Mouse (Mus musculus) liver, postnatal 0 days (tissue): ENCODE measurements at regions not wholly inside any gene's neighbourhood (a gene's known extent, or its start where the extent isn't known, plus 50 kb on each side); places are given as distances from the start of the nearest gene placed in this dataset.

Source experiments
- CTCF ChIP-seq: sonication (generic); IDR thresholded peaks from 2 replicates; pipeline ENCODE4 v1.5.1; 2016; ENCODE audit warnings: antibody characterized with exemption, low read depth
- EP300 ChIP-seq: IDR thresholded peaks from 2 replicates; pipeline ENCODE4 v1.6.1; 2016; ENCODE audit warnings: antibody characterized with exemption, low read depth, mild to moderate bottlenecking

GRCm38 (mm10) chr15:43607700-43608099, 3473.5 kb downstream of the 9330182O14Rik start:
- TF ChIP-seq CTCF (no peak), EP300 (no peak)
